Mouse (Mus musculus) hindbrain, embryonic 10.5 days (tissue): Measurements from ENCODE around the gene Psme3. TPM values are rescaled to one million over a fixed set of nuclear protein-coding genes. Genes with fewer than 3 reads are reported as not detected.

Experiments
- DNase-seq: peaks from one replicate; pipeline ENCODE4 v3.0.0-alpha.2; 2017; ENCODE audit warnings: low spot score
- H3K27ac ChIP-seq: fragments of 300-500 bp; sonication (generic); 2 replicates; pipeline ENCODE4 v1.5.1; 2016; ENCODE audit warnings: mild to moderate bottlenecking, moderate library complexity
- H3K27me3 ChIP-seq: fragments of 300-500 bp; sonication (generic); 2 replicates; pipeline ENCODE4 v1.6.1; 2016; ENCODE audit warnings: mild to moderate bottlenecking; ENCODE audit not compliant: poor library complexity, insufficient read depth, severe bottlenecking
- H3K36me3 ChIP-seq: fragments of 300-500 bp; sonication (generic); 2 replicates; pipeline ENCODE4 v1.6.1; 2016; ENCODE audit warnings: mild to moderate bottlenecking, moderate library complexity
- H3K4me1 ChIP-seq: fragments of 300-500 bp; sonication (generic); replicated peaks from 2 replicates; pipeline ENCODE4 v1.6.1; 2016; ENCODE audit warnings: mild to moderate bottlenecking
- H3K4me3 ChIP-seq: fragments of 300-500 bp; sonication (generic); 2 replicates; pipeline ENCODE4 v1.5.1; 2016; ENCODE audit warnings: mild to moderate bottlenecking, moderate library complexity
- H3K9me3 ChIP-seq: fragments of 300-500 bp; sonication (generic); 2 replicates; pipeline ENCODE4 v1.6.1; 2016; ENCODE audit warnings: mild to moderate bottlenecking, moderate library complexity
- WGBS: fragments of 180-500 bp; shearing (Covaris S2); methylation state at CpG from one replicate; pipeline ENCODE4 v1.1.7; 2016; 5-methylcytosine and 5-hydroxymethylcytosine counted together
- polyA plus RNA-seq: library from polyadenylated mRNA; unstranded; fragments of >200 nt; fragmentation: Nextera tagmentation; extraction: Ambion mirVana; gene quantifications from 2 replicates; pipeline ENCODE4 v1.2.1, GENCODE M21; 2016

The Psme3 gene
- polyA plus RNA-seq, 1 experiment from 2014 or later: 166 TPM

GRCm38 (mm10) chr11:101287306-101287705 is 28.7 kb upstream of the Psme3 start:
- peaks cover 11% of the 10 kb centered on the region for H3K4me1 ChIP-seq
- no peaks in the 10 kb centered on the region for H3K9me3 ChIP-seq
- no peak overlapping the region for H3K4me3 ChIP-seq
- no peak for DNase-seq
- WGBS: 88% methylated on average over 9 of the region's 9 CpGs
- H3K27ac ChIP-seq: no peak overlapping the region
- H3K27me3 ChIP-seq: no peaks in the 10 kb centered on the region
- H3K36me3 ChIP-seq: peaks cover 68% of the 10 kb centered on the region

GRCm38 (mm10) chr11:101291231-101291630 is 24.8 kb upstream of the Psme3 start:
- DNase-seq: no peak
- Histone ChIP-seq H3K4me3 (no peak overlapping the region), H3K27me3 (no peaks in the 10 kb centered on the region), H3K4me1 (no peaks in the 10 kb centered on the region), H3K27ac (no peak overlapping the region), H3K36me3 (peaks cover 100% of the 10 kb centered on the region), H3K9me3 (no peaks in the 10 kb centered on the region)
- WGBS: 97% methylated on average over 8 of the region's 8 CpGs

GRCm38 (mm10) chr11:101295191-101295590 is 20.8 kb upstream of the Psme3 start:
- Histone ChIP-seq H3K4me1 (peaks cover 1% of the 10 kb centered on the region), H3K27ac (no peak overlapping the region), H3K9me3 (no peaks in the 10 kb centered on the region), H3K36me3 (peaks cover 95% of the 10 kb centered on the region), H3K4me3 (no peak overlapping the region), H3K27me3 (no peaks in the 10 kb centered on the region)
- no peak for DNase-seq
- 93% methylated on average over 8 of the region's 8 CpGs for WGBS

GRCm38 (mm10) chr11:101300881-101301280 is 15.1 kb upstream of the Psme3 start:
- H3K27me3 ChIP-seq: no peaks in the 10 kb centered on the region
- H3K9me3 ChIP-seq: no peaks in the 10 kb centered on the region
- peaks cover 38% of the 10 kb centered on the region for H3K36me3 ChIP-seq
- WGBS: 68% methylated on average over 7 of the region's 7 CpGs
- H3K4me1 ChIP-seq: peaks cover 18% of the 10 kb centered on the region
- peak overlapping the region; percentile 89 for H3K4me3 ChIP-seq
- H3K27ac ChIP-seq: no peak overlapping the region
- no peak for DNase-seq

GRCm38 (mm10) chr11:101301299-101302003 is 14.6 kb upstream of the Psme3 start:
- no peak for DNase-seq
- Histone ChIP-seq H3K4me1 (peaks cover 18% of the 10 kb centered on the region), H3K27me3 (no peaks in the 10 kb centered on the region), H3K9me3 (no peaks in the 10 kb centered on the region), H3K27ac (peak overlapping the region; percentile 88), H3K36me3 (peaks cover 33% of the 10 kb centered on the region), H3K4me3 (peak overlapping the region; percentile 89)
- WGBS: 14% methylated on average over 26 of the region's 26 CpGs

- H3K36me3 ChIP-seq: peaks cover 27% of the 10 kb centered on the region
- H3K27me3 ChIP-seq: no peaks in the 10 kb centered on the region; the same call in 1 of the 2 replicates
- peak; percentile 96 for DNase-seq
- peak within 1 kb of the TSS; percentile 88 for H3K27ac ChIP-seq
- H3K4me3 ChIP-seq: peak within 1 kb of the TSS; percentile 89
- WGBS: 7% methylated on average over 39 of the region's 39 CpGs
- no peaks in the 10 kb centered on the region for H3K9me3 ChIP-seq
- H3K4me1 ChIP-seq: peaks cover 18% of the 10 kb centered on the region
These were observed 13.8 kb upstream of the Psme3 start, which contains the start of gene Becn1 for GRCm38 (mm10) chr11:101302004-101302798. Gene Becn1 (minus strand): TSS chr11:101302286.

GRCm38 (mm10) chr11:101307744-101308143 is 8.3 kb upstream of the Psme3 start:
- H3K4me3 ChIP-seq: no peak overlapping the region
- H3K27ac ChIP-seq: no peak overlapping the region
- no peaks in the 10 kb centered on the region for H3K9me3 ChIP-seq
- H3K36me3 ChIP-seq: no peaks in the 10 kb centered on the region
- WGBS: 45% methylated on average over 5 of the region's 5 CpGs
- H3K27me3 ChIP-seq: peaks cover 4% of the 10 kb centered on the region; the same call in 1 of the 2 replicates
- no peaks in the 10 kb centered on the region for H3K4me1 ChIP-seq
- DNase-seq: no peak

- Histone ChIP-seq H3K4me3 (no peak overlapping the region), H3K9me3 (no peaks in the 10 kb centered on the region), H3K4me1 (0 out of 2 replicates have a peak, but pooled peaks cover 3% of the 10 kb centered on the region), H3K27me3 (peaks cover 4% of the 10 kb centered on the region; the same call in 1 of the 2 replicates), H3K27ac (no peak overlapping the region), H3K36me3 (no peaks in the 10 kb centered on the region)
- DNase-seq: no peak
- WGBS: 91% methylated on average over 3 of the region's 3 CpGs
These were observed 4.9 kb upstream of the Psme3 start for GRCm38 (mm10) chr11:101311083-101311482.

GRCm38 (mm10) chr11:101312150-101312549 is 3.9 kb upstream of the Psme3 start:
- WGBS: 81% methylated on average over 3 of the region's 3 CpGs
- DNase-seq: no peak
- no peaks in the 10 kb centered on the region for H3K36me3 ChIP-seq

GRCm38 (mm10) chr11:101314567-101314966 is 1.4 kb upstream of the Psme3 start:
- Histone ChIP-seq H3K36me3 (peaks cover 20% of the 10 kb centered on the region), H3K9me3 (no peaks in the 10 kb centered on the region), H3K4me3 (no peak overlapping the region), H3K27ac (no peak overlapping the region), H3K27me3 (no peaks in the 10 kb centered on the region), H3K4me1 (peaks cover 17% of the 10 kb centered on the region)
- WGBS: 100% methylated on average over 1 of the region's 1 CpGs
- no peak for DNase-seq

More at GRCm38 (mm10) chr11:101312150-101312549, 3.9 kb upstream of the Psme3 start:
- Histone ChIP-seq H3K9me3 (no peaks in the 10 kb centered on the region), H3K27me3 (peaks cover 4% of the 10 kb centered on the region; the same call in 1 of the 2 replicates), H3K4me3 (no peak overlapping the region), H3K27ac (no peak overlapping the region), H3K4me1 (peaks cover 9% of the 10 kb centered on the region)

GRCm38 (mm10) chr11:101315082-101315650 is 847 bp upstream of the Psme3 start:
- DNase-seq: no peak
- H3K27ac ChIP-seq: peak overlapping the region; percentile 90

GRCm38 (mm10) chr11:101316501-101316917 is 496 bp downstream of the Psme3 start:
- under 1% methylated on average over 17 of the region's 17 CpGs for WGBS
- Histone ChIP-seq H3K4me3 (peak overlapping the region; percentile 94), H3K36me3 (peaks cover 39% of the 10 kb centered on the region), H3K4me1 (peaks cover 17% of the 10 kb centered on the region), H3K9me3 (no peaks in the 10 kb centered on the region), H3K27me3 (no peaks in the 10 kb centered on the region), H3K27ac (peak overlapping the region; percentile 90)
- no peak for DNase-seq

More at GRCm38 (mm10) chr11:101315082-101315650, 847 bp upstream of the Psme3 start:
- Histone ChIP-seq H3K4me1 (peaks cover 17% of the 10 kb centered on the region), H3K36me3 (peaks cover 26% of the 10 kb centered on the region), H3K9me3 (no peaks in the 10 kb centered on the region), H3K27me3 (no peaks in the 10 kb centered on the region), H3K4me3 (peak overlapping the region; percentile 94)
- WGBS: 83% methylated on average over 8 of the region's 8 CpGs
